Mouse (Mus musculus): Measurements from ENCODE around the gene Ctdsp2.
A peak's percentile ranks its signal among the peaks of the same experiment; 100 is the strongest.

Gene Ctdsp2

GRCm38 (mm10) chr10:126962271-126962965 is 16.1 kb upstream of the Ctdsp2 start:
- DNase-seq (ENCODE audit: inconsistent ontology term) = peak; percentile 60

- no peak for DNase-seq (ENCODE audit: inconsistent ontology term)
Observed at GRCm38 (mm10) chr10:126962966-126963330, 15.6 kb upstream of the Ctdsp2 start.

- no peak for DNase-seq (ENCODE audit: inconsistent ontology term)
Observed at GRCm38 (mm10) chr10:126963821-126964220, 14.7 kb upstream of the Ctdsp2 start.

GRCm38 (mm10) chr10:126971363-126972050 is 7.0 kb upstream of the Ctdsp2 start:
- DNase-seq (ENCODE audit: inconsistent ontology term) = peak; percentile 12

- DNase-seq (ENCODE audit: inconsistent ontology term) = peak; percentile 68
Observed at GRCm38 (mm10) chr10:126972051-126972725, 6.3 kb upstream of the Ctdsp2 start.

- DNase-seq (ENCODE audit: inconsistent ontology term) = no peak
Observed at GRCm38 (mm10) chr10:126972988-126973387, 5.5 kb upstream of the Ctdsp2 start.

- no peak for DNase-seq (ENCODE audit: inconsistent ontology term)
Observed at GRCm38 (mm10) chr10:126975706-126976105, 2.8 kb upstream of the Ctdsp2 start.

- DNase-seq (ENCODE audit: inconsistent ontology term) = no peak
Observed at GRCm38 (mm10) chr10:126977076-126977475, 1.4 kb upstream of the Ctdsp2 start.

GRCm38 (mm10) chr10:126979121-126979635 is 661 bp downstream of the Ctdsp2 start:
- DNase-seq (ENCODE audit: inconsistent ontology term) = peak; percentile 69

- peak; percentile 64 for DNase-seq (ENCODE audit: inconsistent ontology term)
Observed at GRCm38 (mm10) chr10:126979636-126980151, 1.2 kb downstream of the Ctdsp2 start.

- peak; percentile 85 for DNase-seq (ENCODE audit: inconsistent ontology term)
Observed at GRCm38 (mm10) chr10:126980221-126980932, 1.9 kb downstream of the Ctdsp2 start.

GRCm38 (mm10) chr10:126980933-126981530 is 2.5 kb downstream of the Ctdsp2 start:
- peak; percentile 31 for DNase-seq (ENCODE audit: inconsistent ontology term)

- no peak for DNase-seq (ENCODE audit: inconsistent ontology term)
Observed at GRCm38 (mm10) chr10:126981746-126982145, 3.2 kb downstream of the Ctdsp2 start.

GRCm38 (mm10) chr10:126983193-126983725 is 4.7 kb downstream of the Ctdsp2 start:
- no peak for DNase-seq (ENCODE audit: inconsistent ontology term)

- DNase-seq (ENCODE audit: inconsistent ontology term) = peak; percentile 84
Observed at GRCm38 (mm10) chr10:126984189-126985004, 5.9 kb downstream of the Ctdsp2 start.

GRCm38 (mm10) chr10:126985127-126985526 is 6.6 kb downstream of the Ctdsp2 start:
- no peak for DNase-seq (ENCODE audit: inconsistent ontology term)

- DNase-seq (ENCODE audit: inconsistent ontology term) = no peak
Observed at GRCm38 (mm10) chr10:126985579-126985978, 7.1 kb downstream of the Ctdsp2 start.

- peak; percentile 92 for DNase-seq (ENCODE audit: inconsistent ontology term)
Observed at GRCm38 (mm10) chr10:126986541-126986961, 8.0 kb downstream of the Ctdsp2 start.

GRCm38 (mm10) chr10:126987183-126988118 is 8.9 kb downstream of the Ctdsp2 start:
- DNase-seq (ENCODE audit: inconsistent ontology term) = no peak
